Mouse (Mus musculus): ENCODE data around the gene Olfr812. TPM values are rescaled to one million over a fixed set of nuclear protein-coding genes. Genes with fewer than 3 reads are reported as not detected.
"Not testable (repeated sequence)": the region's sequence is repeated elsewhere in the genome, so short reads cannot be mapped to it uniquely, and the experiment has no call there.

Olfr812 gene
- not detected in 2 replicates for polyA plus RNA-seq (2012; rRNA removed)

DNA sequence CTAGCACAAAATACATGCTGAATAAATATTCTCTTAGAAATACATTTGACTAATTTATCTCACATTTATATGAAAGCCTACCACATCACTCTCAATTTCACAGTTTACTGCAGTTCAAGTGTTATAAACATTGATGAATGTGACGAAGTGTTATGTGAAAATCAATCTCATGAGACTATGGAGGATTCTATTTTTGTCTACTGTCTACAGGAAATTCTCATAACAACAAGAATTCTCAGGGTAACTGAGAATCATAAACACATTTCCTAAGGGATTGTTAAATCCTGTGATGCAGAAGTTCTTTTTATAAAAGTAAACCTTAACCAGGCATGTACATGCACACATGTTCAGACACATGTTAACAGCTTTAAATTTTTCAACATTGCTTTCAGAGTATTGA lies at the start of gene Olfr812:
TSS of gene Olfr812 (minus strand) at position 101 of the 400 bp plus-strand sequence.
- Histone ChIP-seq H3K4me3 (replicated peaks; ENCODE audit: extremely low read depth, low read depth, low read length) (no peak within 1 kb of the TSS), H3K4me1 (ENCODE audit: control insufficient read depth, insufficient read depth, low read length) (no peaks in the 10 kb centered on the region)
- WGBS: 23% methylated on average over 1 of the region's 1 CpGs
- TF ChIP-seq CTCF (IDR thresholded peaks at IDR 0.05; ENCODE audit: insufficient read depth, low read length) (no peak), POLR2A (IDR thresholded peaks at IDR 0.05; ENCODE audit: borderline replicate concordance, extremely low read depth, low read depth, low read length) (no peak)
- DNase-seq: no peak

- DNase-seq: no peak
- no peak for TF ChIP-seq CTCF (IDR thresholded peaks at IDR 0.05; ENCODE audit: insufficient read depth, low read length)
- TF ChIP-seq POLR2A (IDR thresholded peaks at IDR 0.05; ENCODE audit: borderline replicate concordance, extremely low read depth, low read depth, low read length): no peak
- WGBS: 85% methylated on average over 7 of the region's 7 CpGs
- Histone ChIP-seq H3K4me1 (ENCODE audit: control insufficient read depth, insufficient read depth, low read length) (no peaks in the 10 kb centered on the region), H3K4me3 (replicated peaks; ENCODE audit: extremely low read depth, low read depth, low read length) (no peak overlapping the region)
Measured at GRCm38 (mm10) chr10:129885934-129886333, 40.0 kb upstream of the Olfr812 start.

GRCm38 (mm10) chr10:129885496-129885895 lies 39.6 kb upstream of the Olfr812 start:
- WGBS: 71% methylated on average over 6 of the region's 6 CpGs
- not testable (repeated sequence) for H3K4me3 ChIP-seq (replicated peaks; ENCODE audit: extremely low read depth, low read depth, low read length); H3K4me1 ChIP-seq (ENCODE audit: control insufficient read depth, insufficient read depth, low read length); DNase-seq

DNA sequence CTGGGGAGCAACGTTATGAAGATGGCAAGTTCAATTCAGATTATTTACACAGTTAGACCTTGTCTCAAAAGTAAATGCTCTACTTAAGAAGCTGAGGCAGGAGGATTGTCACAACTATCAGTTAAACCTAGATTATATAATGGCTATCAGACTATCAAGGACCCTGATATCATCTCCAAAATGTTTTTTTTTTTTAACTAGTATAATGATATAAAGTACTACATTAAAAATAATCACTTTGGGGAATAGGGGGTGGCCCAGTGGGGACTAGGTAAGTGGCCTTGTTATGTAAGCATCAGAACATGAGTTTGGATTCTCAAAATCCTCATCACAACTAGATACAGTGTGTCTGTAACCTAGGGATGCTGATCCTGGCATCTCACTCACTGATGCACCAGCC lies 33.9 kb upstream of the Olfr812 start, which contains the start of gene Olfr814:
TSS of gene Olfr814 (minus strand) at position 101 of the 400 bp plus-strand sequence.
- WGBS: 11% methylated on average over 1 of the region's 1 CpGs
- DNase-seq; H3K4me3 ChIP-seq (replicated peaks; ENCODE audit: extremely low read depth, low read depth, low read length); H3K4me1 ChIP-seq (ENCODE audit: control insufficient read depth, insufficient read depth, low read length): not testable (repeated sequence)

GRCm38 (mm10) chr10:129855067-129855466 lies 9.2 kb upstream of the Olfr812 start, which contains the start of gene Olfr813:
Gene Olfr813, plus strand, starts transcription at chr10:129855367.
- no peaks in the 10 kb centered on the region for H3K4me1 ChIP-seq (ENCODE audit: control insufficient read depth, insufficient read depth, low read length)
- TF ChIP-seq CTCF (IDR thresholded peaks at IDR 0.05; ENCODE audit: insufficient read depth, low read length) (no peak), POLR2A (IDR thresholded peaks at IDR 0.05; ENCODE audit: borderline replicate concordance, extremely low read depth, low read depth, low read length) (no peak)
- no peak for DNase-seq
- H3K4me3 ChIP-seq (replicated peaks; ENCODE audit: extremely low read depth, low read depth, low read length): no peak within 1 kb of the TSS

GRCm38 (mm10) chr10:129847343-129847742 lies 1.4 kb upstream of the Olfr812 start:
- H3K4me3 ChIP-seq (replicated peaks; ENCODE audit: extremely low read depth, low read depth, low read length): no peak overlapping the region

GRCm38 (mm10) chr10:129804296-129804695 lies 41.6 kb downstream of the Olfr812 start, which contains the start of gene Olfr811:
Gene Olfr811, minus strand, starts transcription at chr10:129804396.
- H3K4me1 ChIP-seq (ENCODE audit: control insufficient read depth, insufficient read depth, low read length): no peaks in the 10 kb centered on the region
- DNase-seq: no peak
- no peak within 1 kb of the TSS for H3K4me3 ChIP-seq (replicated peaks; ENCODE audit: extremely low read depth, low read depth, low read length)
- TF ChIP-seq POLR2A (IDR thresholded peaks at IDR 0.05; ENCODE audit: borderline replicate concordance, extremely low read depth, low read depth, low read length) (no peak), CTCF (IDR thresholded peaks at IDR 0.05; ENCODE audit: insufficient read depth, low read length) (no peak)
- WGBS: 76% methylated on average over 4 of the region's 4 CpGs

More at GRCm38 (mm10) chr10:129847343-129847742, 1.4 kb upstream of the Olfr812 start:
- 80% methylated on average over 1 of the region's 1 CpGs for WGBS
- DNase-seq: no peak
- no peaks in the 10 kb centered on the region for H3K4me1 ChIP-seq (ENCODE audit: control insufficient read depth, insufficient read depth, low read length)
- TF ChIP-seq POLR2A (IDR thresholded peaks at IDR 0.05; ENCODE audit: borderline replicate concordance, extremely low read depth, low read depth, low read length) (no peak), CTCF (IDR thresholded peaks at IDR 0.05; ENCODE audit: insufficient read depth, low read length) (no peak)

GRCm38 (mm10) chr10:129794817-129795216 lies 51.1 kb downstream of the Olfr812 start, which contains the start of gene Olfr810:
Gene Olfr810, minus strand, starts transcription at chr10:129794917.
- Histone ChIP-seq H3K4me3 (replicated peaks; ENCODE audit: extremely low read depth, low read depth, low read length) (no peak within 1 kb of the TSS), H3K4me1 (ENCODE audit: control insufficient read depth, insufficient read depth, low read length) (no peaks in the 10 kb centered on the region)
- TF ChIP-seq POLR2A (IDR thresholded peaks at IDR 0.05; ENCODE audit: borderline replicate concordance, extremely low read depth, low read depth, low read length) (no peak), CTCF (IDR thresholded peaks at IDR 0.05; ENCODE audit: insufficient read depth, low read length) (no peak)
- no peak for DNase-seq

Other genes with a start within 250 kb of the Olfr812 start
- not detected in 2 replicates for gene Olfr796, start 233.5 kb downstream of the Olfr812 start, polyA plus RNA-seq (2012; rRNA removed)
- not detected in 2 replicates for gene Olfr798, start 218.2 kb downstream of the Olfr812 start, polyA plus RNA-seq (2012; rRNA removed)
- gene Olfr799, start 208.6 kb downstream of the Olfr812 start, polyA plus RNA-seq (2012; rRNA removed): not detected in 2 replicates
- gene Olfr800, start 188.4 kb downstream of the Olfr812 start, polyA plus RNA-seq (2012; rRNA removed): not detected in 2 replicates
- not detected in 2 replicates for gene Olfr801, start 172.2 kb downstream of the Olfr812 start, polyA plus RNA-seq (2012; rRNA removed)
- gene Olfr802, start 157.9 kb downstream of the Olfr812 start, polyA plus RNA-seq (2012; rRNA removed): not detected in 2 replicates
- gene Olfr803, start 151.8 kb downstream of the Olfr812 start, polyA plus RNA-seq (2012; rRNA removed): not detected in 2 replicates
- not detected in 2 replicates for gene Olfr804, start 142.9 kb downstream of the Olfr812 start, polyA plus RNA-seq (2012; rRNA removed)
- not detected in 2 replicates for gene Olfr805, start 116.7 kb downstream of the Olfr812 start, polyA plus RNA-seq (2012; rRNA removed)
- gene Olfr806, start 104.2 kb downstream of the Olfr812 start, polyA plus RNA-seq (2012; rRNA removed): not detected in 2 replicates
- gene Olfr807, start 88.3 kb downstream of the Olfr812 start, polyA plus RNA-seq (2012; rRNA removed): not detected in 2 replicates
- gene Olfr808, start 80.6 kb downstream of the Olfr812 start, polyA plus RNA-seq (2012; rRNA removed): not detected in 2 replicates
- gene Olfr809, start 71.5 kb downstream of the Olfr812 start, polyA plus RNA-seq (2012; rRNA removed): not detected in 2 replicates
- gene Olfr810, start 51.2 kb downstream of the Olfr812 start, polyA plus RNA-seq (2012; rRNA removed): not detected in 2 replicates
- gene Olfr811, start 41.7 kb downstream of the Olfr812 start, polyA plus RNA-seq (2012; rRNA removed): not detected in 2 replicates
- gene Olfr813, start 9.3 kb upstream of the Olfr812 start, polyA plus RNA-seq (2012; rRNA removed): not detected in 2 replicates
- gene Olfr814, start 33.8 kb upstream of the Olfr812 start, polyA plus RNA-seq (2012; rRNA removed): not detected in 2 replicates
- not detected in 2 replicates for gene Olfr815, start 59.8 kb upstream of the Olfr812 start, polyA plus RNA-seq (2012; rRNA removed)
- gene Olfr816, start 69.5 kb upstream of the Olfr812 start, polyA plus RNA-seq (2012; rRNA removed): not detected in 2 replicates
- gene Olfr818, start 103.0 kb upstream of the Olfr812 start, polyA plus RNA-seq (2012; rRNA removed): not detected in 2 replicates
- not detected in 2 replicates for gene Olfr819, start 121.2 kb upstream of the Olfr812 start, polyA plus RNA-seq (2012; rRNA removed)
- not detected in 2 replicates for gene Olfr247, start 130.0 kb upstream of the Olfr812 start, polyA plus RNA-seq (2012; rRNA removed)
- not detected in 2 replicates for gene Gm10310, start 139.0 kb upstream of the Olfr812 start, polyA plus RNA-seq (2012; rRNA removed)
- gene Olfr820, start 166.5 kb upstream of the Olfr812 start, polyA plus RNA-seq (2012; rRNA removed): not detected in 2 replicates
- not detected in 2 replicates for gene Olfr821, start 184.3 kb upstream of the Olfr812 start, polyA plus RNA-seq (2012; rRNA removed)
- not detected in 2 replicates for gene Olfr822, start 225.1 kb upstream of the Olfr812 start, polyA plus RNA-seq (2012; rRNA removed)